Comparison of ENCODE assay signal across 13 mouse cellular contexts in the genomic region with DNA sequence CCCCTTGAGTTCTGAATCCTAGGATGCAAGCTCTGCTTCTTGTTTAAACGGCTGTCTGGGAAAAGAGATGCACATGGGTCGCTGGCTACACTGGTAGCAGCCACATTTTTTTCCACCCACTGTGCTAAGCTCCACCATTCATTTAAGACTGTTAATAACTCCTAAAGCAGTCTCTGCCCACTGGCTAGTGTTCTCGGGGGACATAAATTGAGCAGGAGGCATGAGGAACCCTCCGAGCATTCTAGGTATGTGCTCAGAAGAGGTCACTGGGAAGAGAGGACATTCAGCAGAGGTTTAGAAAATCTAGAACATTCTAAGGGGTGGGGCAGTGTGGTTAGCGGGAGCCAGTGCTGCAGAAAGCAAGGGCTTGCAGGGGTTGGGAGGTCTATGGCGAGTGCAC. TPM values are rescaled to one million over a fixed set of nuclear protein-coding genes. Genes with fewer than 3 reads are reported as not detected.
A peak's percentile ranks its signal among the peaks of the same experiment; 100 is the strongest.
DNase-seq lines count a peak whose midpoint lies in the region; ATAC-seq and TF ChIP-seq lines count a peak whose summit lies in the region.
"Had no signal": no experiment of that assay in that cellular context is flagged by ENCODE, and none has a peak within 500 bp of the region (broad histone marks: within the 10 kb centered on the region; RNA-seq: fewer than 3 reads in every experiment).

No protein-coding gene starts in this region.

- no peak for ATAC-seq in heart, embryonic 14.5 days (ENCODE audit: insufficient number of reproducible peaks, insufficient read depth, low FRiP score, low read depth)
- no peak for ATAC-seq in lung, embryonic 14.5 days (ENCODE audit: insufficient read depth)
- ATAC-seq in limb, embryonic 15.5 days (ENCODE audit: insufficient number of reproducible peaks, low FRiP score, low TSS enrichment, low read depth): no peak

- no peak overlapping the region; a peak in 1 of 4 replicates for H3K4me3 ChIP-seq in heart, embryonic 14.5 days (ENCODE audit: control insufficient read depth in 1 of 2, insufficient read depth in 1 of 2, low read depth in 1 of 2, low read length in 2 of 2)
- no peak overlapping the region for H3K4me3 ChIP-seq in lung, embryonic 14.5 days (ENCODE audit: low read depth, low read length)
- peak overlapping the region; percentile 58 for H3K4me3 ChIP-seq in brown adipose tissue, adult 24 weeks (ENCODE audit: insufficient read depth, low read depth, low read length)
- H3K4me3 ChIP-seq in limb, embryonic 15.5 days: no peak overlapping the region
- H3K4me3 ChIP-seq: forebrain, embryonic 10.5 days; hindbrain, embryonic 12.5 days; limb, embryonic 12.5 days had no signal

- H3K36me3 ChIP-seq in heart, embryonic 14.5 days (ENCODE audit: control insufficient read depth, insufficient read depth, low read length): peaks cover 8% of the 10 kb centered on the region
- no peaks in the 10 kb centered on the region for H3K36me3 ChIP-seq in lung, embryonic 14.5 days (ENCODE audit: insufficient read depth)
- H3K36me3 ChIP-seq in limb, embryonic 15.5 days: peaks cover 6% of the 10 kb centered on the region; the same call in 1 of the 2 replicates
- H3K36me3 ChIP-seq: forebrain, embryonic 10.5 days; hindbrain, embryonic 12.5 days; limb, embryonic 12.5 days had no signal

- H3K9ac ChIP-seq in heart, embryonic 14.5 days (ENCODE audit: low read length): no peak overlapping the region; the same call in 1 of the 2 replicates
- H3K9ac ChIP-seq in lung, embryonic 14.5 days: no peak overlapping the region
- H3K9ac ChIP-seq in limb, embryonic 15.5 days: no peak overlapping the region
- H3K9ac ChIP-seq: hindbrain, embryonic 12.5 days; limb, embryonic 12.5 days had no signal

- H3K9me3 ChIP-seq in heart, embryonic 14.5 days (ENCODE audit: control insufficient read depth, low read length): no peaks in the 10 kb centered on the region
- H3K9me3 ChIP-seq in lung, embryonic 14.5 days (ENCODE audit: low read depth, low read length): no peaks in the 10 kb centered on the region
- H3K9me3 ChIP-seq in limb, embryonic 15.5 days: no peaks in the 10 kb centered on the region
- H3K9me3 ChIP-seq: forebrain, embryonic 10.5 days; hindbrain, embryonic 12.5 days; limb, embryonic 12.5 days had no signal

- H3K4me1 ChIP-seq in heart, embryonic 14.5 days (ENCODE audit: control insufficient read depth in 2 of 2, insufficient read depth in 2 of 2, low read length in 2 of 2): peaks cover 43 to 59% of the 10 kb centered on the region in 2 experiments
- H3K4me1 ChIP-seq in lung, embryonic 14.5 days (ENCODE audit: insufficient read depth): peaks cover 45% of the 10 kb centered on the region
- peaks cover 38% of the 10 kb centered on the region for H3K4me1 ChIP-seq in brown adipose tissue, adult 24 weeks (ENCODE audit: control insufficient read depth, insufficient read depth, insufficient read length, low read length)
- H3K4me1 ChIP-seq in limb, embryonic 15.5 days: peaks cover 58% of the 10 kb centered on the region

- WGBS in heart, embryonic 14.5 days: 66% methylated on average over 6 of the region's 6 CpGs
- 73% methylated on average over 6 of the region's 6 CpGs for WGBS in lung, embryonic 14.5 days
- WGBS in limb, embryonic 15.5 days: 65% methylated on average over 6 of the region's 6 CpGs

- H3K4me2 ChIP-seq in heart, embryonic 14.5 days (ENCODE audit: low read length): peak overlapping the region; percentile 77
- H3K4me2 ChIP-seq in lung, embryonic 14.5 days: peak overlapping the region; percentile 92; the same call in 1 of the 2 replicates
- 0 out of 2 replicates have a peak overlapping the region, but pooled peaks have one; percentile 91 for H3K4me2 ChIP-seq in limb, embryonic 15.5 days

- intact Hi-C loops in heart, postnatal 14 days (cut with DNase I): loop anchor here (2.0 kb wide), 1 partner anchor 35 kb away; no protein-coding TSS in a partner anchor

- no peak for DNase-seq in heart, postnatal 14 days
- DNase-seq in lung, embryonic 14.5 days: no peak
- DNase-seq in lung, postnatal 10 days: no peak
- no peak for DNase-seq in left cerebral cortex, adult 9 months (ENCODE audit: low spot score in 2 of 2)
- no peak for DNase-seq in thymus, postnatal 10 days (ENCODE audit: low spot score in 2 of 2)
- DNase-seq: cerebellum, adult 9-10 months; right cerebral cortex, postnatal 25 days had no signal

- H3K27me3 ChIP-seq in heart, embryonic 14.5 days (ENCODE audit: control insufficient read depth, insufficient read depth, low read length): no peaks in the 10 kb centered on the region
- no peaks in the 10 kb centered on the region for H3K27me3 ChIP-seq in lung, embryonic 14.5 days (ENCODE audit: insufficient read depth, low read length)
- H3K27me3 ChIP-seq in limb, embryonic 15.5 days: no peaks in the 10 kb centered on the region

- H3K27ac ChIP-seq in heart, embryonic 14.5 days (replicated peaks in 1 of 2; ENCODE audit: control insufficient read depth in 1 of 2, insufficient read depth in 1 of 2, low read depth in 2 of 2, low read length in 2 of 2): no peak overlapping the region; a peak in 1 of 4 replicates
- 0 out of 2 replicates have a peak overlapping the region, but pooled peaks have one; percentile 36 for H3K27ac ChIP-seq in lung, embryonic 14.5 days (ENCODE audit: low read depth)
- peak overlapping the region; percentile 94 for H3K27ac ChIP-seq in brown adipose tissue, adult 24 weeks (replicated peaks; ENCODE audit: low read depth, low read length)
- no peak overlapping the region; the same call in 1 of the 2 replicates for H3K27ac ChIP-seq in limb, embryonic 15.5 days
- H3K27ac ChIP-seq: forebrain, embryonic 10.5 days; hindbrain, embryonic 12.5 days; limb, embryonic 12.5 days had no signal

- no peak for TF ChIP-seq CTCF in lung, embryonic 14.5 days (IDR thresholded peaks at IDR 0.05; ENCODE audit: low read depth)

RNA-seq across cellular contexts. Expression of a gene that starts 2.5 kb away (rescaled TPM):
- polyA plus RNA-seq in heart, embryonic 14.5 days (2014; fragmentation: Nextera tagmentation; extraction: Ambion mirVana): 11.7 and 11.8 TPM in 2 replicates
- total RNA-seq in heart, postnatal 14 days (2021): 10 to 100 TPM; 23.1 to 26.1 TPM
- 14.3 and 15.4 TPM in 2 replicates for polyA plus RNA-seq in lung, embryonic 14.5 days (2014; fragmentation: Nextera tagmentation; extraction: Ambion mirVana)
- polyA plus RNA-seq in brown adipose tissue, adult 24 weeks (2012; ENCODE audit: insufficient read depth, insufficient read length, missing spikeins): 2.9 and 7.5 TPM in 2 replicates
- 9.3 and 10.5 TPM in 2 replicates for polyA plus RNA-seq in limb, embryonic 15.5 days (2015; fragmentation: Nextera tagmentation; extraction: Ambion mirVana)

Comparison
In these comparisons a context has a peak if more than half of its experiments do, and no peak if none do; other contexts are left out.
1. H3K27ac ChIP-seq: peak in lung, embryonic 14.5 days (single experiment) and brown adipose tissue, adult 24 weeks (single experiment); none in heart, embryonic 14.5 days (0 of 2) and limb, embryonic 15.5 days (single experiment).
2. Peak in every context shown above with its lines, with median percentiles within 50 percentile points of each other: H3K4me2 ChIP-seq.